In the genomic region with DNA sequence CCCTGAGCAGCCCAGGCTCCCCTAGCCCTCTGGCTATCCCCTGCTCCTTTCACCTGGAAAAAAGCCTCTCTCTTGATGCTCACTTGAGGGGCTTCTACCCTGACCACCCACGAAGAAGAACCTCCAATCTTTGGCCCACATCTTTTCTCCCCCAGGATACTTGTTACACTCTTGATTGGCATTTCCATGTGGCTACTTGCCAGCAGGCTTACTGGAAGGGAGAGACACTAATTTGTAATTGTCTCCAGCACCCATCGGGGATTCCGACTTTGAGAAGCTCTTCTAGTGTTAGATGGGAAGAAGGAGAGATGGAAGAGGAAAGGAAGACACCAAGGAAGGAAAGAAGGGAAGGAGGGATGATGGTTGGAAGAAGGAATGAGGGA, we compare ENCODE assay signal across 15 mouse cellular contexts.
DNase-seq lines count a peak whose midpoint lies in the region; ATAC-seq and TF ChIP-seq lines count a peak whose summit lies in the region.
"Had no signal": no experiment of that assay in that cellular context is flagged by ENCODE, and none has a peak within 500 bp of the region (broad histone marks: within the 10 kb centered on the region; RNA-seq: fewer than 3 reads in every experiment).

No protein-coding gene starts in this region.

- H3K9ac ChIP-seq in kidney, embryonic 14.5 days (ENCODE audit: low read depth, low read length), result no peak overlapping the region
- H3K9ac ChIP-seq in midbrain, postnatal 0 days (replicated peaks; ENCODE audit: low read length, poor library complexity, severe bottlenecking), result no peak overlapping the region
- no peak overlapping the region for H3K9ac ChIP-seq in midbrain, embryonic 15.5 days
- H3K9ac ChIP-seq: forebrain, embryonic 12.5 days; limb, embryonic 15.5 days; liver, postnatal 0 days had no signal

- no peak for TF ChIP-seq CTCF in midbrain, postnatal 0 days (IDR thresholded peaks at IDR 0.05)

- H3K4me1 ChIP-seq in kidney, embryonic 14.5 days (ENCODE audit: control insufficient read depth, insufficient read depth, low read length), result no peaks in the 10 kb centered on the region
- H3K4me1 ChIP-seq in midbrain, postnatal 0 days (ENCODE audit: insufficient read depth, low read length), result no peaks in the 10 kb centered on the region
- no peaks in the 10 kb centered on the region for H3K4me1 ChIP-seq in midbrain, embryonic 15.5 days

- WGBS in kidney, embryonic 14.5 days, result 69% methylated on average over 3 of the region's 3 CpGs
- 63% methylated on average over 3 of the region's 3 CpGs for WGBS in midbrain, postnatal 0 days
- WGBS in midbrain, embryonic 15.5 days, result 70% methylated on average over 3 of the region's 3 CpGs

- no peak overlapping the region for H3K27ac ChIP-seq in kidney, embryonic 14.5 days (ENCODE audit: low read depth, low read length)
- no peak overlapping the region for H3K27ac ChIP-seq in midbrain, postnatal 0 days (ENCODE audit: low read depth, low read length)
- no peak overlapping the region for H3K27ac ChIP-seq in midbrain, embryonic 15.5 days
- H3K27ac ChIP-seq: forebrain, embryonic 12.5 days; heart, embryonic 10.5 days; limb, embryonic 15.5 days had no signal

- no peaks in the 10 kb centered on the region for H3K36me3 ChIP-seq in kidney, embryonic 14.5 days (ENCODE audit: control insufficient read depth, insufficient read depth, low read length)
- no peaks in the 10 kb centered on the region; the same call in 1 of the 2 replicates for H3K36me3 ChIP-seq in midbrain, postnatal 0 days (ENCODE audit: insufficient read depth, low read length)
- H3K36me3 ChIP-seq in midbrain, embryonic 15.5 days (replicated peaks), result peaks cover 5% of the 10 kb centered on the region; the same call in 1 of the 2 replicates
- H3K36me3 ChIP-seq: forebrain, embryonic 12.5 days; heart, embryonic 10.5 days; limb, embryonic 15.5 days had no signal

- no peak overlapping the region for H3K4me3 ChIP-seq in kidney, embryonic 14.5 days (ENCODE audit: low read length)
- H3K4me3 ChIP-seq in midbrain, postnatal 0 days (ENCODE audit: low read depth, low read length), result no peak overlapping the region
- no peak overlapping the region for H3K4me3 ChIP-seq in midbrain, embryonic 15.5 days
- H3K4me3 ChIP-seq: forebrain, embryonic 12.5 days; heart, embryonic 10.5 days; limb, embryonic 15.5 days had no signal

- peak; percentile 6 for DNase-seq in cerebellum, adult 8-10 months
- peak; percentile 4 for DNase-seq in kidney, adult 9 months
- peak; percentile 37 for DNase-seq in midbrain, postnatal 0 days (ENCODE audit: low spot score)
- DNase-seq in cerebellum, postnatal 14 days, result peak; percentile 48 to 62
- DNase-seq: gastrocnemius, postnatal 25 days; liver, postnatal 0 days; thymus, postnatal 36 days had no signal

- no peak overlapping the region for H3K4me2 ChIP-seq in kidney, embryonic 14.5 days (replicated peaks; ENCODE audit: low read depth, low read length)
- H3K4me2 ChIP-seq in midbrain, postnatal 0 days (ENCODE audit: low read depth, low read length, poor library complexity, severe bottlenecking), result no peak overlapping the region
- H3K4me2 ChIP-seq in midbrain, embryonic 15.5 days, result no peak overlapping the region
- H3K4me2 ChIP-seq: forebrain, embryonic 12.5 days; limb, embryonic 15.5 days had no signal

- no peaks in the 10 kb centered on the region for H3K9me3 ChIP-seq in kidney, embryonic 14.5 days (ENCODE audit: control insufficient read depth, low read length)
- no peaks in the 10 kb centered on the region for H3K9me3 ChIP-seq in midbrain, postnatal 0 days (ENCODE audit: low read length)
- H3K9me3 ChIP-seq in midbrain, embryonic 15.5 days, result no peaks in the 10 kb centered on the region
- H3K9me3 ChIP-seq: forebrain, embryonic 12.5 days; heart, embryonic 10.5 days; limb, embryonic 15.5 days had no signal

- ATAC-seq in cerebellum, adult (ENCODE audit: insufficient number of reproducible peaks, low FRiP score, low TSS enrichment), result no peak
- ATAC-seq in kidney, embryonic 14.5 days (ENCODE audit: low FRiP score, low TSS enrichment), result no peak
- ATAC-seq in midbrain, postnatal 0 days (ENCODE audit: low FRiP score), result no peak
- ATAC-seq in midbrain, embryonic 15.5 days (replicated peaks), result no peak
- ATAC-seq in erythroblast, adult 5-6 weeks (replicated peaks; ENCODE audit: low FRiP score, poor library complexity, severe bottlenecking), result no peak
- ATAC-seq: liver, postnatal 0 days had no signal

- no peaks in the 10 kb centered on the region for H3K27me3 ChIP-seq in kidney, embryonic 14.5 days (ENCODE audit: control insufficient read depth, insufficient read depth, low read length)
- H3K27me3 ChIP-seq in midbrain, postnatal 0 days (ENCODE audit: insufficient read depth, low read length), result no peaks in the 10 kb centered on the region
- no peaks in the 10 kb centered on the region for H3K27me3 ChIP-seq in midbrain, embryonic 15.5 days (replicated peaks)
- H3K27me3 ChIP-seq: limb, embryonic 15.5 days; Patski had no signal

Comparison
In these comparisons a context has a peak if more than half of its experiments do, and no peak if none do; other contexts are left out.
1. DNase-seq: peak in every context shown above with its lines; median percentile 55 in cerebellum, postnatal 14 days; 37 in midbrain, postnatal 0 days; 6 in cerebellum, adult 8-10 months; 4 in kidney, adult 9 months.